Mouse (Mus musculus) E14TG2a.4 (cell line): ENCODE measurements around the gene Fam20c.

Experiments used
- CTCF ChIP-seq: conservative IDR thresholded peaks from 2 replicates; pipeline ENCODE4 v1.5.1; 2014; ENCODE audit warnings: low read length
- NANOG ChIP-seq: IDR thresholded peaks from 2 replicates; pipeline ENCODE4 v1.6.1; 2014; ENCODE audit warnings: borderline replicate concordance, low read length, mixed read lengths
- POU5F1 ChIP-seq: IDR thresholded peaks from 2 replicates; pipeline ENCODE4 v1.6.1; 2014; ENCODE audit warnings: low read length, borderline replicate concordance

DNA sequence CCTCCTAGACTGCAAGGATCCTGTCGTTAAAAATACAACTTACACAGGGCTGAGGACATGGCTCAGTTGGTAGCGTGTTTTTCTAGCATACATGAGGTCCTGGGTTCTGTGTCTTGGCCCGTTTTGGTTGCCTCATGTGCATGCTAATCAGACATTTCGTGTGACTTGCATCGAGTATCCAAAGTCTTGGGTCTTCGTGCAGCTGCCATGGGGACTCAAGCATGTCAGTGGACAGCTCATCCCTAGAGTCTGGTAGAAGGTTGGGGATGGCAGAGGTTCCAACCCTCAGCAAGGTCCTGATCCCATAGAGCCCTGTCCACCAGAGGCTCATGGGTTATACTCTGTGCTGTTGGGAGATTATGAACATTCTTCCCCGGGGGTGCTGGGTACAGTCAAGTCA lies 33.3 kb downstream of the Fam20c start:
- TF ChIP-seq CTCF (no peak), POU5F1 (no peak), NANOG (no peak)
